ENCODE assay signal across 7 mouse cellular contexts in genomic region chr4:115728721-115729120, GRCm38 (mm10). TPM values are rescaled to one million over a fixed set of nuclear protein-coding genes. Genes with fewer than 3 reads are reported as not detected.
DNase-seq lines count a peak whose midpoint lies in the region; ATAC-seq and TF ChIP-seq lines count a peak whose summit lies in the region.

No protein-coding gene starts in this region.

- H3K4me1 ChIP-seq in liver, adult 2 months (ENCODE audit: control insufficient read depth, insufficient read depth, low read length) = 0 out of 2 replicates have a peak, but pooled peaks cover 2% of the 10 kb centered on the region
- peaks cover 15% of the 10 kb centered on the region for H3K4me1 ChIP-seq in liver, embryonic 12.5 days
- no peaks in the 10 kb centered on the region; the same call in 1 of the 2 replicates for H3K4me1 ChIP-seq in embryonic facial prominence, embryonic 10.5 days

- H3K36me3 ChIP-seq in liver, adult 2 months (ENCODE audit: control insufficient read depth, insufficient read depth, low read length) = no peaks in the 10 kb centered on the region
- no peaks in the 10 kb centered on the region for H3K36me3 ChIP-seq in liver, embryonic 12.5 days
- no peaks in the 10 kb centered on the region for H3K36me3 ChIP-seq in embryonic facial prominence, embryonic 10.5 days (replicated peaks)

- H3K27ac ChIP-seq in liver, adult 2 months (replicated peaks; ENCODE audit: insufficient read depth, low read depth, low read length) = no peak overlapping the region
- no peak overlapping the region for H3K27ac ChIP-seq in liver, embryonic 12.5 days
- H3K27ac ChIP-seq in embryonic facial prominence, embryonic 10.5 days (replicated peaks) = no peak overlapping the region

- H3K9me3 ChIP-seq in liver, embryonic 12.5 days (replicated peaks) = no peaks in the 10 kb centered on the region
- no peaks in the 10 kb centered on the region for H3K9me3 ChIP-seq in embryonic facial prominence, embryonic 10.5 days

- no peak for TF ChIP-seq POLR2A in liver, adult 2 months (IDR thresholded peaks at IDR 0.05; ENCODE audit: extremely low read depth, insufficient read depth, low read length)

- no peaks in the 10 kb centered on the region for H3K27me3 ChIP-seq in liver, adult 2 months (ENCODE audit: control insufficient read depth, insufficient read depth, low read length)
- no peaks in the 10 kb centered on the region for H3K27me3 ChIP-seq in liver, embryonic 12.5 days (replicated peaks)
- no peaks in the 10 kb centered on the region for H3K27me3 ChIP-seq in embryonic facial prominence, embryonic 10.5 days (replicated peaks; ENCODE audit: low read depth, poor library complexity, severe bottlenecking)

- no peak overlapping the region for H3K4me2 ChIP-seq in liver, embryonic 12.5 days

- H3K9ac ChIP-seq in liver, adult 2 months (ENCODE audit: low read depth, low read length) = no peak overlapping the region
- H3K9ac ChIP-seq in liver, embryonic 12.5 days = no peak overlapping the region

- TF ChIP-seq CTCF in liver, adult 2 months (IDR thresholded peaks at IDR 0.05; ENCODE audit: low read depth, low read length) = no peak

- no peaks in the 10 kb centered on the region for H3K79me2 ChIP-seq in liver, adult 2 months (ENCODE audit: control insufficient read depth, insufficient read depth, low read length)

- no peak overlapping the region for H3K4me3 ChIP-seq in liver, adult 2 months (ENCODE audit: insufficient read depth, low read depth, low read length)
- no peak overlapping the region for H3K4me3 ChIP-seq in liver, embryonic 12.5 days
- H3K4me3 ChIP-seq in embryonic facial prominence, embryonic 10.5 days = no peak overlapping the region

- ATAC-seq in liver, embryonic 12.5 days = no peak

- peak; percentile 30 for DNase-seq in liver, adult 2 months (ENCODE audit: extremely low read depth, low read depth, low spot score)
- DNase-seq in ZHBTc4 (ENCODE audit: low read depth, low spot score) = peak; percentile 77
- peak; percentile 79 for DNase-seq in embryonic facial prominence, embryonic 10.5 days (ENCODE audit: low spot score)
- DNase-seq in lung, postnatal 36 days = peak; percentile 65
- DNase-seq in right cerebral cortex, adult 18-20 months = no peak
- DNase-seq in cerebellum, adult 8-10 months = no peak

- 9% methylated on average over 5 of the region's 5 CpGs for WGBS in liver, adult 2 months
- 11% methylated on average over 5 of the region's 5 CpGs for WGBS in liver, embryonic 12.5 days (ENCODE audit: insufficient replicate concordance)
- WGBS in embryonic facial prominence, embryonic 10.5 days = 16% methylated on average over 5 of the region's 5 CpGs

RNA-seq across cellular contexts. Expression of gene Efcab14, which starts 8.8 kb away (rescaled TPM):
- 10.7 TPM in 2 replicates for total RNA-seq in liver, adult 2 months (2014; rRNA removed)
- 8.0 and 9.7 TPM in 2 replicates for polyA plus RNA-seq in liver, adult 2 months (2012; rRNA removed)
- 18.8 and 21.4 TPM in 2 replicates for polyA plus RNA-seq in liver, embryonic 12.5 days (2016; fragmentation: Nextera tagmentation; extraction: Ambion mirVana)
- 33.5 and 34.2 TPM in 2 replicates for polyA plus RNA-seq in embryonic facial prominence, embryonic 10.5 days (2016; fragmentation: Nextera tagmentation; extraction: Ambion mirVana)

RNA-seq across cellular contexts. Expression of gene Tex38, which starts 52.1 kb away (rescaled TPM):
- not detected in 2 replicates for total RNA-seq in liver, adult 2 months (2014; rRNA removed)
- 0.23 TPM in 1 of 2 replicates, not detected in the other for polyA plus RNA-seq in liver, adult 2 months (2012; rRNA removed)
- not detected in 2 replicates for polyA plus RNA-seq in liver, embryonic 12.5 days (2016; fragmentation: Nextera tagmentation; extraction: Ambion mirVana)
- 0.25 and 0.26 TPM in 2 replicates for polyA plus RNA-seq in embryonic facial prominence, embryonic 10.5 days (2016; fragmentation: Nextera tagmentation; extraction: Ambion mirVana)

RNA-seq across cellular contexts. Expression of gene Atpaf1, which starts 55.9 kb away (rescaled TPM):
- total RNA-seq in liver, adult 2 months (2014; rRNA removed) = 13.4 and 16.5 TPM in 2 replicates
- polyA plus RNA-seq in liver, adult 2 months (2012; rRNA removed) = 23.4 and 25.4 TPM in 2 replicates
- polyA plus RNA-seq in liver, embryonic 12.5 days (2016; fragmentation: Nextera tagmentation; extraction: Ambion mirVana) = 24.0 and 30.1 TPM in 2 replicates
- polyA plus RNA-seq in embryonic facial prominence, embryonic 10.5 days (2016; fragmentation: Nextera tagmentation; extraction: Ambion mirVana) = 47.3 and 56.5 TPM in 2 replicates

Comparison
In these comparisons a context has a peak if more than half of its experiments do, and no peak if none do; other contexts are left out.
1. DNase-seq: peak in liver, adult 2 months (single experiment), ZHBTc4 (single experiment), embryonic facial prominence, embryonic 10.5 days (single experiment) and lung, postnatal 36 days (single experiment); none in right cerebral cortex, adult 18-20 months (single experiment) and cerebellum, adult 8-10 months (single experiment).